Mouse (Mus musculus) hindbrain, embryonic 13.5 days (tissue): Measurements from ENCODE around the gene Rad51b. TPM values are rescaled to one million over a fixed set of nuclear protein-coding genes. Genes with fewer than 3 reads are reported as not detected.

Experiments
- ATAC-seq: fragments of 200-750 bp; cut with Nextera tagmentation; 2 replicates; pipeline ENCODE4 v1.8.0; 2017; ENCODE audit warnings: moderate TSS enrichment; ENCODE audit not compliant: low FRiP score
- H3K27ac ChIP-seq: fragments of 300-500 bp; sonication (generic); 2 replicates; pipeline ENCODE4 v1.5.1; 2015; ENCODE audit warnings: inconsistent platforms, mild to moderate bottlenecking, moderate library complexity
- H3K27me3 ChIP-seq: fragments of 300-500 bp; sonication (generic); 2 replicates; pipeline ENCODE4 v1.6.1; 2015; ENCODE audit warnings: mild to moderate bottlenecking, inconsistent platforms
- H3K36me3 ChIP-seq: fragments of 300-500 bp; sonication (generic); 2 replicates; pipeline ENCODE4 v1.6.1; 2015; ENCODE audit warnings: mild to moderate bottlenecking, inconsistent platforms
- H3K4me1 ChIP-seq: fragments of 300-500 bp; sonication (generic); replicated peaks from 2 replicates; pipeline ENCODE4 v1.6.1; 2015; ENCODE audit warnings: inconsistent platforms
- H3K4me2 ChIP-seq: fragments of 300-500 bp; sonication (generic); 2 replicates; pipeline ENCODE4 v1.6.1; 2015; ENCODE audit warnings: inconsistent platforms, mild to moderate bottlenecking, moderate library complexity
- H3K4me3 ChIP-seq: fragments of 300-500 bp; sonication (generic); 2 replicates; pipeline ENCODE4 v1.5.1; 2015; ENCODE audit warnings: mild to moderate bottlenecking, inconsistent platforms
- H3K9ac ChIP-seq: fragments of 300-500 bp; sonication (generic); 2 replicates; pipeline ENCODE4 v1.6.1; 2015; ENCODE audit warnings: mild to moderate bottlenecking, inconsistent platforms
- H3K9me3 ChIP-seq: fragments of 300-500 bp; sonication (generic); 2 replicates; pipeline ENCODE4 v1.6.1; 2016; ENCODE audit warnings: inconsistent platforms
- WGBS: fragments of 180-500 bp; shearing (Covaris S2); methylation state at CpG from one replicate; pipeline ENCODE4 v1.1.7; 2015; 5-methylcytosine and 5-hydroxymethylcytosine counted together
- polyA plus RNA-seq: library from polyadenylated mRNA; unstranded; fragments of >200 nt; fragmentation: Nextera tagmentation; extraction: Ambion mirVana; gene quantifications from 2 replicates; pipeline ENCODE4 v1.2.1, GENCODE M21; 2015

Gene Rad51b
- polyA plus RNA-seq, 1 experiment from 2014 or later: 2.4 TPM

GRCm38 (mm10) chr12:79627351-79628120, 330.5 kb downstream of the Rad51b start:
- WGBS: 51% methylated on average over 4 of the region's 4 CpGs
- H3K4me2 ChIP-seq: no peak overlapping the region
- no peak overlapping the region for H3K9ac ChIP-seq
- H3K27ac ChIP-seq: no peak overlapping the region
- no peaks in the 10 kb centered on the region for H3K9me3 ChIP-seq
- no peaks in the 10 kb centered on the region for H3K36me3 ChIP-seq
- H3K4me1 ChIP-seq: peaks cover 7% of the 10 kb centered on the region
- no peaks in the 10 kb centered on the region for H3K27me3 ChIP-seq
- H3K4me3 ChIP-seq: no peak overlapping the region
- no peak for ATAC-seq

DNA sequence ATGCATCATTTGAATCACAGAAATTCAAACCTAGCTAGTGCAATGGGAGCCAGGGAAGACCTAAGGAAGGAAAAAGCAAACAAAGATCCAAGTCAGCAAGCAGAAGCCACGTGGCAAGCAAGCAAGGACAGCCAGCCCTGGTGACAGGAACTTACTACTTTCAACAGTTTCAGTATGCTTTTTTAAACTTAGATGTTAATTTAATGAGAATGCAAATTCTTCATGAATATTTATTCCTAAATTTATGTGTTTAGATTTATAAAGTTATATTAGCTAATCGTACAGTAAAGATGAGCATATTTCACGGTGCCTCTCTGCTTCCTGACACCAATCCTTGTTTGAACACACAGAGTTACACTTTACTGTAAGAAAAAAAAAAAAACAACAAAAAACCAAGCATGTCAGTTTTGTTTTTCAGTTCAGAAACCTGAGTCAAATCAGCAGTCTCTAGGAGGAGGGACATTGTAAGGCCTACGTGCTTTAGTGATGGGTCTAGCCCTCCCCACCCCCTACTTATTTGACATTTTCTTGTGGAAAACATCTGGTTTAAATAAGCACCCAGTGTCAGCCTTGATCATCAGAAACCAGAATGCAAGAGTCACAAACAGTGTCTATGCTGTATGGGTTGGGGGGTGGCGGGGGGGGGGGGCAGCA, 331.2 kb downstream of the Rad51b start:
- Histone ChIP-seq H3K4me2 (no peak overlapping the region), H3K27ac (no peak overlapping the region), H3K4me1 (peaks cover 7% of the 10 kb centered on the region), H3K4me3 (no peak overlapping the region), H3K9me3 (no peaks in the 10 kb centered on the region), H3K9ac (no peak overlapping the region), H3K27me3 (no peaks in the 10 kb centered on the region), H3K36me3 (no peaks in the 10 kb centered on the region)
- 65% methylated on average over 5 of the region's 5 CpGs for WGBS
- no peak for ATAC-seq

GRCm38 (mm10) chr12:79629945-79630850, 333.1 kb downstream of the Rad51b start:
- no peaks in the 10 kb centered on the region for H3K36me3 ChIP-seq
- H3K27ac ChIP-seq: no peak overlapping the region
- no peaks in the 10 kb centered on the region for H3K27me3 ChIP-seq
- ATAC-seq: no peak
- WGBS: 90% methylated on average over 7 of the region's 7 CpGs
- H3K4me3 ChIP-seq: no peak overlapping the region
- H3K9ac ChIP-seq: no peak overlapping the region
- H3K4me2 ChIP-seq: no peak overlapping the region
- H3K9me3 ChIP-seq: no peaks in the 10 kb centered on the region
- H3K4me1 ChIP-seq: peaks cover 7% of the 10 kb centered on the region

DNA sequence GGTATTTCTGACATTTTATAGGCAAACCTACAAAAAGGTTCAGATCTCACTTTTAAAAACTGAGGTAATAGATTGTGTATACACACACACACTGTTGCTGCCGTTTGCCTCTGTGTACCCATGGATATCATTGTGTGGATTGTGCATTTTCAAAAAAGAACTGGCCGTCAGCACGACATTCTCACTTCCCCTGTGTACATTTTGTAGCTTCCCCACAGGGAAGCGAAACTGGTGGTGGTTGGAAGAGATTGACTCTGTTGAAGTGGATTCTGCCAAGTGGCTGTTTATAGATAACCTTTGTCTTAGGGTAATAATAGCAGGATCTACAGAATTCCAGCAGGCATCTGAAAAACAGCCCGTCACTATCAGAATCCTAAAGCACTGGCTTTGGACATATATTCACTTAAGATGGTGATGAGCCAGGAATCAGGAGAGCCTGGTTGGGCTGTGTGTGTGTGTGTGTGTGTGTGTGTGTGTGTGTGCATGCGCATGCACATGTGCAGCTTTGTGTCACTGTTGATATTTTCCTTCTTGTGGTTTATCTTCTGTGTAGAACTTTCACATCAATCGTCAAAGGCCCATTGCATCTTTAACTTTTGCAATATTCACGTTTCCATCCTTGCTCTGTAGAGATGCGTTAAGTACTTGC, 336.5 kb downstream of the Rad51b start:
- H3K4me3 ChIP-seq: no peak overlapping the region
- no peak overlapping the region for H3K4me2 ChIP-seq
- no peak overlapping the region for H3K27ac ChIP-seq
- H3K9me3 ChIP-seq: no peaks in the 10 kb centered on the region
- H3K9ac ChIP-seq: no peak overlapping the region
- no peaks in the 10 kb centered on the region for H3K4me1 ChIP-seq
- 91% methylated on average over 9 of the region's 9 CpGs for WGBS
- ATAC-seq: no peak
- H3K27me3 ChIP-seq: no peaks in the 10 kb centered on the region
- H3K36me3 ChIP-seq: no peaks in the 10 kb centered on the region

DNA sequence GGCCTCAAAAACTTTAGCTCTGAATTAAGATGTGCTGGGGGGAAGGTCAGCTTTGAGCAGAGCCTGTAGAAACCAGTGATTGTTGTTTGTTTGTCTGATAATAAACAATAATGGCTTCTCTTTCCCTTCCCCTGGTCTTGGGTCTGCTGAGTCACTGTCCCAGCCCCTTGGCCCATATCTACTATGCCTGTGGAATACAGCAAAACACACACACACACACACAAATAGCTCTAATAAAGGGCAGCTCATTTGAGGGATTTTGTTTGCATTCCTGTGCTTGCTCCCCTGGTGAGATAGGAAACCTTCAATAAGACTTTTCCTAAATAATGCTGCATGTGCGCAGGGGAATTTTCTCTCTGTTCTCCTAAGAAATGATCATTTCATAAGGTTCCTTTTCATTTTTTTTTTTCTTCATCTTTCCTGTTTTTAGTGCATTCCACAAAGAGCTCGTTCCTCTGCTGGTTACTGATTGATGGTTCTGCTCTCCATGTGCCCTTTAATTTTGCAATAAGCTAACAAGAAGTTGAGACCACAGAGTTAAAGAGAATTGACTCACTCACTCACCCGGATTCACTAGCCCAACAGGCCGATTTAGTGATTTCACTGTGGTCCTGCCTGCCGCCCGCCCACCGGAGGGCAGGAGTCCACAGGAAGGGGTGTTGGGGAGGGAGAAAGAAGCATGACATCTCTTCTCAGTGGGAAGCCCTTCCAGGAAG, 344.6 kb downstream of the Rad51b start:
- Histone ChIP-seq H3K27ac (no peak overlapping the region), H3K4me2 (no peak overlapping the region), H3K9ac (no peak overlapping the region), H3K27me3 (no peaks in the 10 kb centered on the region), H3K9me3 (no peaks in the 10 kb centered on the region), H3K36me3 (no peaks in the 10 kb centered on the region), H3K4me1 (no peaks in the 10 kb centered on the region; the same call in 1 of the 2 replicates), H3K4me3 (no peak overlapping the region)
- 53% methylated on average over 7 of the region's 7 CpGs for WGBS
- ATAC-seq: no peak

GRCm38 (mm10) chr12:79642715-79643114, 345.6 kb downstream of the Rad51b start:
- Histone ChIP-seq H3K4me1 (no peaks in the 10 kb centered on the region; the same call in 1 of the 2 replicates), H3K27ac (no peak overlapping the region), H3K9me3 (no peaks in the 10 kb centered on the region), H3K4me3 (no peak overlapping the region), H3K27me3 (no peaks in the 10 kb centered on the region), H3K36me3 (no peaks in the 10 kb centered on the region), H3K9ac (no peak overlapping the region), H3K4me2 (no peak overlapping the region)
- 93% methylated on average over 5 of the region's 5 CpGs for WGBS
- no peak for ATAC-seq

DNA sequence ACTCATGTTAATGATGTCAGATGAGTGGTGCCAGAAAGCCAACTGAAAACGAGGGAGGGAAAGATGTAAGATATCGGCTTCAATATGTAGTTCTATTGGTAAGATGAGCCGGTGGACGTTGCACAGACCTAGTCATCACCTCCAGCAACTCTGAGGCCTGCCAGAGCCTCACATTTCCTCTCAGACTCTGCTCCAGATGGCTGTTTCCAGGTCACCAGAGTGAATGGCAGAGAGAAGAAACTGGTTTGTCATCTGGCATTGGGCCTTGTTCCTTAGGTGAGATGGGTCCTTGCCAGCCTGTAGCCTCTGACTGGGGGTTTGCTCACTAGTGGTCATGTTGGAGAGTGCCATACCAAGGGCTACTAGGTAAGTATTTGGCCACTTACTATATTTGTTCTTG, 348.6 kb downstream of the Rad51b start:
- Histone ChIP-seq H3K4me1 (peaks cover 5% of the 10 kb centered on the region), H3K27me3 (no peaks in the 10 kb centered on the region), H3K9ac (no peak overlapping the region), H3K9me3 (no peaks in the 10 kb centered on the region), H3K27ac (no peak overlapping the region), H3K4me2 (no peak overlapping the region), H3K36me3 (no peaks in the 10 kb centered on the region), H3K4me3 (no peak overlapping the region)
- ATAC-seq: no peak
- WGBS: 97% methylated on average over 4 of the region's 4 CpGs

DNA sequence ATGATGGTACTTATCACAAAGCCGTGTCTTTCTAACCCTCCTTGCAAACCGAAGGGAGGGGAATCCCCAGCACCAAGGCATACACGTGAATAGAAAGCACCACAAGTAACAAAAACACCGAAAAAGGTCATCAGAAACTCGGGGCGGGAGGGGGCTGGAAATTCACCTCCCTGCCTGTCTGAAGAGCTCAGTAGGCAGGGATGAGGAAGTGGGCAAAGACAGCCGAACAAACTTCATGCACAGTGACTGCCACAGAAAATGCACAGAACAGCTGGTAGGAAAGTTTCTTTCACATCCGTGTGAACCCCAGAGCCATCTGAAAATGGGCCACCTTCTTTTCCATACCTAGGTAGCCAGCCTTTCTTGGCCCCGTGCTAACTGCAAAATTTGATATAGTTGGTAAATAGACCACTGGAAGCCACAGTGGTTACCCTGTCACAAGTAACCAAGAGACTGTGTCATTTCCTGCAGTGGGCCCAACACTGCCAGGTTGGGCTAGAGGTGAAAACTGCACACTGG, 349.6 kb downstream of the Rad51b start:
- Histone ChIP-seq H3K27me3 (no peaks in the 10 kb centered on the region), H3K9ac (no peak overlapping the region), H3K36me3 (no peaks in the 10 kb centered on the region), H3K4me1 (peaks cover 5% of the 10 kb centered on the region), H3K27ac (no peak overlapping the region), H3K9me3 (no peaks in the 10 kb centered on the region), H3K4me3 (no peak overlapping the region), H3K4me2 (no peak overlapping the region)
- no peak for ATAC-seq
- WGBS: 90% methylated on average over 9 of the region's 9 CpGs

GRCm38 (mm10) chr12:79647382-79647781, 350.3 kb downstream of the Rad51b start:
- Histone ChIP-seq H3K9me3 (no peaks in the 10 kb centered on the region), H3K27me3 (no peaks in the 10 kb centered on the region), H3K36me3 (no peaks in the 10 kb centered on the region), H3K27ac (no peak overlapping the region), H3K4me3 (no peak overlapping the region), H3K9ac (no peak overlapping the region), H3K4me1 (peaks cover 5% of the 10 kb centered on the region; the same call in 1 of the 2 replicates), H3K4me2 (no peak overlapping the region)
- ATAC-seq: no peak
- 90% methylated on average over 6 of the region's 6 CpGs for WGBS

DNA sequence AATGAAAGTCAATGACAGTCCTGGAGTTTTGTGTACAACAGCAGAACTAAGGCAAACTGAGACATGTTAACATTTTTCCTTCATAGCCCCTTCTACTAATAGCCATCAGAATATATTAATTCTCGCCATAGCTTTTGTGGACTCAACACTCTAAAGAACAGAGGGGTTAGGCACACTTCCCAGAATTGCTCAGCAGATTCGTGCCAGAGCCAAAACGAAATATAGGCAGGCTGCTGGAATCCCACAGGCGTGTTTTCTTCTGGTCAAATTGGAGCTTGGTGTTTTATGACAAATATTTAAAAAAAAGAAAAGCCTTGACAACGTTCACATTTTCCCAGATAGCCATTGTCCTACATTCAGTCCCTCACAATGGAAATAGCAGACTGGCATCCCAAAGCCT, 350.9 kb downstream of the Rad51b start:
- 80% methylated on average over 5 of the region's 5 CpGs for WGBS

More for the DNA sequence above, 350.9 kb downstream of the Rad51b start:
- no peak overlapping the region for H3K4me3 ChIP-seq
- ATAC-seq: no peak
- H3K36me3 ChIP-seq: no peaks in the 10 kb centered on the region
- no peak overlapping the region for H3K9ac ChIP-seq
- no peak overlapping the region for H3K27ac ChIP-seq
- no peaks in the 10 kb centered on the region for H3K27me3 ChIP-seq
- H3K9me3 ChIP-seq: no peaks in the 10 kb centered on the region
- H3K4me1 ChIP-seq: peaks cover 5% of the 10 kb centered on the region; the same call in 1 of the 2 replicates
- no peak overlapping the region for H3K4me2 ChIP-seq
